Mouse (Mus musculus): Measurements from ENCODE around the gene Abi3. TPM values are rescaled to one million over a fixed set of nuclear protein-coding genes. Genes with fewer than 3 reads are reported as not detected.

The Abi3 gene
- polyA plus RNA-seq, 1 experiment from 2014 or later = 2.4 TPM

DNA sequence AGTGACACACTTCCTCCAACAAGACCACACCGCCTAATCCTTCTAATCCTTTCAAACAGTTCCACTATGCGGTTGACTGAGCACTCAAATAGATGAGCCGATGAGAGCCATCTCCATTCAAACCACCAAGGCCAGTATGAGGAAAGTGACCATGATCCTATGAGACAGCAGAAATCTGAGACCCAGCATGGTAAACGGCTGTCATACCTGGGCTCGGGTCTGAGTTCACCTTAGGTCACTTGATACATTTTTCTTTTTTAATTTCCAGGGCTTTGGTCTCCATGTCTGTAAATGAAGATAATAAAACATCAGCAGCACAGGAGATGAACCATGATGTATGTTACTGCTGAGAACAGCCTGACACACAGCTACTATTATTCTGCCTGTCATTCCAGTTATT lies 34.4 kb downstream of the Abi3 start:
- no peak overlapping the region for H3K9ac ChIP-seq (ENCODE audit: low read depth, low read length)
- H3K4me1 ChIP-seq (ENCODE audit: control insufficient read depth, insufficient read depth, low read depth, low read length) = no peaks in the 10 kb centered on the region
- H3K4me2 ChIP-seq (ENCODE audit: low read length) = no peak overlapping the region
- no peak overlapping the region for H3K27ac ChIP-seq (ENCODE audit: low read depth, low read length)
- no peaks in the 10 kb centered on the region for H3K27me3 ChIP-seq (replicated peaks; ENCODE audit: control insufficient read depth, insufficient read depth, low read length)
- H3K4me3 ChIP-seq (ENCODE audit: low read length) = no peak overlapping the region
- no peak for ATAC-seq
- H3K36me3 ChIP-seq (ENCODE audit: control insufficient read depth, insufficient read depth, low read length) = no peaks in the 10 kb centered on the region
- WGBS = 95% methylated on average over 5 of the region's 5 CpGs
- no peaks in the 10 kb centered on the region for H3K9me3 ChIP-seq (ENCODE audit: control insufficient read depth, low read length)

- Histone ChIP-seq H3K36me3 (ENCODE audit: control insufficient read depth, insufficient read depth, low read length) (no peaks in the 10 kb centered on the region), H3K4me2 (ENCODE audit: low read length) (no peak overlapping the region), H3K27me3 (replicated peaks; ENCODE audit: control insufficient read depth, insufficient read depth, low read length) (no peaks in the 10 kb centered on the region), H3K27ac (ENCODE audit: low read depth, low read length) (no peak overlapping the region), H3K4me1 (ENCODE audit: control insufficient read depth, insufficient read depth, low read depth, low read length) (no peaks in the 10 kb centered on the region), H3K9ac (ENCODE audit: low read depth, low read length) (no peak overlapping the region), H3K9me3 (ENCODE audit: control insufficient read depth, low read length) (no peaks in the 10 kb centered on the region), H3K4me3 (ENCODE audit: low read length) (no peak overlapping the region)
- ATAC-seq = no peak
- 53% methylated on average over 3 of the region's 3 CpGs for WGBS
These were observed 36.7 kb downstream of the Abi3 start for GRCm38 (mm10) chr11:95805527-95805926.

- Histone ChIP-seq H3K27ac (ENCODE audit: low read depth, low read length) (no peak overlapping the region), H3K4me2 (ENCODE audit: low read length) (no peak overlapping the region), H3K9ac (ENCODE audit: low read depth, low read length) (no peak overlapping the region), H3K36me3 (ENCODE audit: control insufficient read depth, insufficient read depth, low read length) (no peaks in the 10 kb centered on the region), H3K9me3 (ENCODE audit: control insufficient read depth, low read length) (no peaks in the 10 kb centered on the region), H3K4me1 (ENCODE audit: control insufficient read depth, insufficient read depth, low read depth, low read length) (no peaks in the 10 kb centered on the region), H3K27me3 (replicated peaks; ENCODE audit: control insufficient read depth, insufficient read depth, low read length) (no peaks in the 10 kb centered on the region), H3K4me3 (ENCODE audit: low read length) (no peak overlapping the region)
- ATAC-seq = no peak
- WGBS = 78% methylated on average over 5 of the region's 5 CpGs
These were observed 37.3 kb downstream of the Abi3 start for GRCm38 (mm10) chr11:95805010-95805409.

DNA sequence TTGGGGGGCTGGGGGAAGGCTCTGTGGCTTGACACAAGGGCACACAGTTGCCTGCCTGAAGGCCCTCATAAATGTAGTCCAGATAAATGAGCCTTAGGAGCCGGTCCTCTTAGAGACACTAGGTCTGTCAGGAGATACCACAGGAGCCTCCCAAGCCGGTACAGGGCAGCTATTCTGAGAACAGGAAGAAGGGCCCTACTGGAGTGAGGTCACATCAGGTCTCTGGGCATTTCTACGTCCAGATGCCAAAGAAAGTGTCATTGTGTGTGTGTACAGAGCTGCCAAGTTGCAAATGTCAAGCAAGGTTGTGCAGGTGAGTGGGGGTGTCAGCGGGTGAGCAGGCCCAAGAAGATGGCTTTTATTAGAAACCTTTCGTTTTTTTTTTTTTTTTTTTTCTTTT lies 46.7 kb downstream of the Abi3 start:
- Histone ChIP-seq H3K27ac (ENCODE audit: low read depth, low read length) (no peak overlapping the region), H3K4me1 (ENCODE audit: control insufficient read depth, insufficient read depth, low read depth, low read length) (peaks cover 7% of the 10 kb centered on the region), H3K4me3 (ENCODE audit: low read length) (no peak overlapping the region), H3K4me2 (ENCODE audit: low read length) (no peak overlapping the region), H3K27me3 (replicated peaks; ENCODE audit: control insufficient read depth, insufficient read depth, low read length) (no peaks in the 10 kb centered on the region; the same call in 1 of the 2 replicates), H3K9me3 (ENCODE audit: control insufficient read depth, low read length) (no peaks in the 10 kb centered on the region), H3K36me3 (ENCODE audit: control insufficient read depth, insufficient read depth, low read length) (no peaks in the 10 kb centered on the region), H3K9ac (ENCODE audit: low read depth, low read length) (no peak overlapping the region)
- WGBS = 77% methylated on average over 5 of the region's 5 CpGs
- ATAC-seq = no peak

GRCm38 (mm10) chr11:95794201-95794600 lies 48.1 kb downstream of the Abi3 start:
- Histone ChIP-seq H3K9me3 (ENCODE audit: control insufficient read depth, low read length) (no peaks in the 10 kb centered on the region), H3K36me3 (ENCODE audit: control insufficient read depth, insufficient read depth, low read length) (no peaks in the 10 kb centered on the region), H3K4me1 (ENCODE audit: control insufficient read depth, insufficient read depth, low read depth, low read length) (peaks cover 7% of the 10 kb centered on the region), H3K4me3 (ENCODE audit: low read length) (no peak overlapping the region), H3K27ac (ENCODE audit: low read depth, low read length) (no peak overlapping the region), H3K4me2 (ENCODE audit: low read length) (no peak overlapping the region), H3K27me3 (replicated peaks; ENCODE audit: control insufficient read depth, insufficient read depth, low read length) (no peaks in the 10 kb centered on the region; the same call in 1 of the 2 replicates), H3K9ac (ENCODE audit: low read depth, low read length) (no peak overlapping the region)
- WGBS = 81% methylated on average over 5 of the region's 5 CpGs
- ATAC-seq = no peak

DNA sequence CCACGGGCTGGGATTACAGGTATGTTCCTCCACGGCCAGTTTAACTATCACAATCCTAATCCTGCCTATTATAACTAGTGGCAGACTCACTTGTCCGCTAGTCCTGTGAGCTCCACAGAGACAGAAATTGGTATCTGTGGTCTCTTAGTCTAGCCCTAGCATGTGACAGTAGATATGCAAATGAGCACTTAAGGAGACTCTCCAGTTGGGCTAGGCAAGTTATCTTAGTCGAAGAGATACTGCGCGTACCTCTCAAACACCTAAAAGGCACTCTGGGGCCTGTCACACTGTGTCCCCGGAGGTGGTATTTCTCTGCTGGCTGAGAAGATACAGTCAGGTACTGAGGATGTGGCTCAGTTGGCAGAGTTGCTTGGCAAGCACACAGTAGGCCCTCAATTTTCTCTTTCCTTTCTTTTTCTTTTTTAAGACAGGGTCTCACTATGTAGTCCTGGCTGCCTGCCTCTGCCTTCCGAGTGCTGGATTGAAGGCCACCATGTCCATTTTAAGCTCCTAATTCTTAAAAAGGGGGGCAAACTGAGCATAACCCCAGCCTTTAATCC lies 49.2 kb downstream of the Abi3 start:
- peaks cover 7% of the 10 kb centered on the region for H3K4me1 ChIP-seq (ENCODE audit: control insufficient read depth, insufficient read depth, low read depth, low read length)
- no peaks in the 10 kb centered on the region for H3K36me3 ChIP-seq (ENCODE audit: control insufficient read depth, insufficient read depth, low read length)
- no peaks in the 10 kb centered on the region; the same call in 1 of the 2 replicates for H3K27me3 ChIP-seq (replicated peaks; ENCODE audit: control insufficient read depth, insufficient read depth, low read length)
- no peak overlapping the region for H3K4me3 ChIP-seq (ENCODE audit: low read length)
- H3K4me2 ChIP-seq (ENCODE audit: low read length) = no peak overlapping the region
- WGBS = 92% methylated on average over 8 of the region's 8 CpGs
- no peak for ATAC-seq
- no peak overlapping the region for H3K27ac ChIP-seq (ENCODE audit: low read depth, low read length)
- no peak overlapping the region for H3K9ac ChIP-seq (ENCODE audit: low read depth, low read length)
- no peaks in the 10 kb centered on the region for H3K9me3 ChIP-seq (ENCODE audit: control insufficient read depth, low read length)

GRCm38 (mm10) chr11:95791787-95792186 lies 50.5 kb downstream of the Abi3 start:
- no peaks in the 10 kb centered on the region for H3K27me3 ChIP-seq (replicated peaks; ENCODE audit: control insufficient read depth, insufficient read depth, low read length)
- H3K27ac ChIP-seq (ENCODE audit: low read depth, low read length) = no peak overlapping the region
- no peak overlapping the region for H3K9ac ChIP-seq (ENCODE audit: low read depth, low read length)
- no peaks in the 10 kb centered on the region for H3K36me3 ChIP-seq (ENCODE audit: control insufficient read depth, insufficient read depth, low read length)
- no peak for ATAC-seq
- WGBS = 85% methylated on average over 13 of the region's 13 CpGs
- peaks cover 4% of the 10 kb centered on the region for H3K4me1 ChIP-seq (ENCODE audit: control insufficient read depth, insufficient read depth, low read depth, low read length)
- H3K4me2 ChIP-seq (ENCODE audit: low read length) = no peak overlapping the region
- no peak overlapping the region for H3K4me3 ChIP-seq (ENCODE audit: low read length)
- no peaks in the 10 kb centered on the region for H3K9me3 ChIP-seq (ENCODE audit: control insufficient read depth, low read length)

DNA sequence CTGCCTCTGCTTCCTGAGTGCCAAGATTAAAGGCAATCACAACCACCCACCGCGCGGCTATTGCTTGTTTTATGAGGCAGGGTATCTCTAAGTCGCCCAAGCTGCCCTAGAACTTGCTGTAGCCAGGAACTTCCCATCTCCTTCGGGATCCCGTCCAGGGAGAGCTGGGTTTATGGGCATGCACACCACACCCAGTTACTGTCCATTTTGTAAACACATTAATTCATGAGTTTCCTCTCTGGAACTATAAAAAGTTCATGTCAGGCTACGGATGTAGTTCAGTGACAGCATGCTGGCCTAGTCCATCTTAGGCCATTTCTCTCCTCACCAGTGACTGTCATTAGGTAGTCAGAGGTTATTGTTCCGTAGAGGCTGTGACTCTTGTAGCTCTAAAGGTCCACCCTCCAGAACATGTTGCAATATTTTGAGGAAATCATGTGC lies 52.8 kb downstream of the Abi3 start:
- Histone ChIP-seq H3K36me3 (ENCODE audit: control insufficient read depth, insufficient read depth, low read length) (no peaks in the 10 kb centered on the region), H3K4me2 (ENCODE audit: low read length) (no peak overlapping the region), H3K9me3 (ENCODE audit: control insufficient read depth, low read length) (no peaks in the 10 kb centered on the region; the same call in 1 of the 2 replicates), H3K4me1 (ENCODE audit: control insufficient read depth, insufficient read depth, low read depth, low read length) (no peaks in the 10 kb centered on the region), H3K27me3 (replicated peaks; ENCODE audit: control insufficient read depth, insufficient read depth, low read length) (no peaks in the 10 kb centered on the region), H3K27ac (ENCODE audit: low read depth, low read length) (no peak overlapping the region), H3K4me3 (ENCODE audit: low read length) (no peak overlapping the region), H3K9ac (ENCODE audit: low read depth, low read length) (no peak overlapping the region)
- no peak for ATAC-seq
- WGBS = 89% methylated on average over 8 of the region's 8 CpGs

GRCm38 (mm10) chr11:95786511-95786910 lies 55.8 kb downstream of the Abi3 start:
- ATAC-seq = no peak
- Histone ChIP-seq H3K4me1 (ENCODE audit: control insufficient read depth, insufficient read depth, low read depth, low read length) (no peaks in the 10 kb centered on the region), H3K36me3 (ENCODE audit: control insufficient read depth, insufficient read depth, low read length) (no peaks in the 10 kb centered on the region), H3K9me3 (ENCODE audit: control insufficient read depth, low read length) (no peaks in the 10 kb centered on the region; the same call in 1 of the 2 replicates), H3K4me3 (ENCODE audit: low read length) (no peak overlapping the region), H3K27me3 (replicated peaks; ENCODE audit: control insufficient read depth, insufficient read depth, low read length) (no peaks in the 10 kb centered on the region), H3K27ac (ENCODE audit: low read depth, low read length) (no peak overlapping the region), H3K9ac (ENCODE audit: low read depth, low read length) (no peak overlapping the region), H3K4me2 (ENCODE audit: low read length) (no peak overlapping the region)
- 93% methylated on average over 6 of the region's 6 CpGs for WGBS

- Histone ChIP-seq H3K27me3 (replicated peaks; ENCODE audit: control insufficient read depth, insufficient read depth, low read length) (no peaks in the 10 kb centered on the region), H3K4me2 (ENCODE audit: low read length) (no peak overlapping the region), H3K9me3 (ENCODE audit: control insufficient read depth, low read length) (no peaks in the 10 kb centered on the region; the same call in 1 of the 2 replicates), H3K27ac (ENCODE audit: low read depth, low read length) (no peak overlapping the region), H3K36me3 (ENCODE audit: control insufficient read depth, insufficient read depth, low read length) (no peaks in the 10 kb centered on the region), H3K9ac (ENCODE audit: low read depth, low read length) (no peak overlapping the region), H3K4me1 (ENCODE audit: control insufficient read depth, insufficient read depth, low read depth, low read length) (no peaks in the 10 kb centered on the region), H3K4me3 (ENCODE audit: low read length) (no peak overlapping the region)
- no peak for ATAC-seq
- 98% methylated on average over 4 of the region's 4 CpGs for WGBS
These were observed 56.6 kb downstream of the Abi3 start for GRCm38 (mm10) chr11:95785675-95786074.

All from hindbrain, embryonic 16.5 days (tissue).